Mouse (Mus musculus) CD4-positive, CD25-positive, alpha-beta regulatory T cell, adult 2 months (primary cell): ENCODE measurements around the gene Fmn2.

Experiments
- DNase-seq: peaks from one replicate; pipeline ENCODE4 v3.0.0-alpha.2; 2012; ENCODE audit warnings: low read depth, low spot score

Fmn2 gene

GRCm38 (mm10) chr1:174781037-174781436, 279.4 kb downstream of the Fmn2 start:
- DNase-seq = no peak

GRCm38 (mm10) chr1:174788617-174789016, 287.0 kb downstream of the Fmn2 start:
- no peak for DNase-seq

- no peak for DNase-seq
Measured at GRCm38 (mm10) chr1:174811846-174812245, 310.2 kb downstream of the Fmn2 start.

- DNase-seq = no peak
Measured at GRCm38 (mm10) chr1:174826562-174826961, 324.9 kb downstream of the Fmn2 start.

- no peak for DNase-seq
Measured at GRCm38 (mm10) chr1:174836861-174837260, 335.2 kb downstream of the Fmn2 start.

- DNase-seq = no peak
Measured at GRCm38 (mm10) chr1:174844786-174845185, 343.2 kb downstream of the Fmn2 start.

GRCm38 (mm10) chr1:174856188-174856587, 354.6 kb downstream of the Fmn2 start:
- DNase-seq = no peak

- no peak for DNase-seq
Measured at GRCm38 (mm10) chr1:174860407-174861118, 358.9 kb downstream of the Fmn2 start.
